Mouse (Mus musculus) midbrain, embryonic 11.5 days (tissue): ENCODE data around the gene Schip1. TPM values are rescaled to one million over a fixed set of nuclear protein-coding genes. Genes with fewer than 3 reads are reported as not detected.

Experiments
- ATAC-seq: fragments of 200-750 bp; cut with Nextera tagmentation; 2 replicates; pipeline ENCODE4 v1.8.0; 2017; ENCODE audit warnings: moderate TSS enrichment, moderate library complexity; ENCODE audit not compliant: low FRiP score
- DNase-seq: peaks from one replicate; pipeline ENCODE4 v3.0.0; 2015; ENCODE audit warnings: low spot score; ENCODE audit errors: missing footprints
- H3K27ac ChIP-seq: fragments of 300-500 bp; sonication (generic); 2 replicates; pipeline ENCODE4 v1.5.1; 2014; ENCODE audit warnings: low read depth, low read length
- H3K27me3 ChIP-seq: fragments of 300-500 bp; sonication (generic); 2 replicates; pipeline ENCODE4 v1.6.1; 2014; ENCODE audit warnings: mild to moderate bottlenecking, low read length, moderate library complexity, mixed read lengths; ENCODE audit not compliant: control insufficient read depth, insufficient read depth
- H3K36me3 ChIP-seq: fragments of 300-500 bp; sonication (generic); 2 replicates; pipeline ENCODE4 v1.6.1; 2014; ENCODE audit warnings: mild to moderate bottlenecking, low read length, moderate library complexity, mixed read lengths; ENCODE audit not compliant: control insufficient read depth, insufficient read depth
- H3K4me1 ChIP-seq: fragments of 300-500 bp; sonication (generic); 2 replicates; pipeline ENCODE4 v1.6.1; 2014; ENCODE audit warnings: low read length; ENCODE audit not compliant: control insufficient read depth, insufficient read depth
- H3K4me2 ChIP-seq: fragments of 300-500 bp; sonication (generic); 2 replicates; pipeline ENCODE4 v1.6.1; 2014; ENCODE audit warnings: mild to moderate bottlenecking, moderate library complexity
- H3K4me3 ChIP-seq: fragments of 300-500 bp; sonication (generic); 2 replicates; pipeline ENCODE4 v1.5.1; 2014; ENCODE audit warnings: low read depth, low read length
- H3K9ac ChIP-seq: fragments of 300-500 bp; sonication (generic); 2 replicates; pipeline ENCODE4 v1.6.1; 2014; ENCODE audit warnings: low read length
- H3K9me3 ChIP-seq: fragments of 300-500 bp; sonication (generic); 2 replicates; pipeline ENCODE4 v1.6.1; 2016; ENCODE audit warnings: low read length; ENCODE audit not compliant: control insufficient read depth
- WGBS: fragments of 180-500 bp; shearing (Covaris S2); extraction: QIAGEN DNeasy Blood & Tissue Kit; methylation state at CpG from one replicate; pipeline ENCODE4 v1.1.7; 2014; 5-methylcytosine and 5-hydroxymethylcytosine counted together
- polyA plus RNA-seq: library from polyadenylated mRNA; unstranded; fragments of >200 nt; fragmentation: Nextera tagmentation; extraction: Ambion mirVana; gene quantifications from 2 replicates; pipeline ENCODE4 v1.2.1, GENCODE M21; 2014

Gene Schip1
- polyA plus RNA-seq, 1 experiment from 2014 or later = 83.1 TPM

- DNase-seq (no peak), ATAC-seq (no peak)
- no peaks in the 10 kb centered on the region for H3K36me3 ChIP-seq
- no peak overlapping the region for H3K9ac ChIP-seq
- no peak overlapping the region for H3K4me3 ChIP-seq
- H3K9me3 ChIP-seq = no peaks in the 10 kb centered on the region
- 82% methylated on average over 3 of the region's 3 CpGs for WGBS
- no peak overlapping the region for H3K27ac ChIP-seq
- H3K27me3 ChIP-seq = no peaks in the 10 kb centered on the region
- H3K4me1 ChIP-seq = no peaks in the 10 kb centered on the region
- H3K4me2 ChIP-seq = no peak overlapping the region
Observed at GRCm38 (mm10) chr3:68271881-68272280, 207.3 kb downstream of the Schip1 start.

DNA sequence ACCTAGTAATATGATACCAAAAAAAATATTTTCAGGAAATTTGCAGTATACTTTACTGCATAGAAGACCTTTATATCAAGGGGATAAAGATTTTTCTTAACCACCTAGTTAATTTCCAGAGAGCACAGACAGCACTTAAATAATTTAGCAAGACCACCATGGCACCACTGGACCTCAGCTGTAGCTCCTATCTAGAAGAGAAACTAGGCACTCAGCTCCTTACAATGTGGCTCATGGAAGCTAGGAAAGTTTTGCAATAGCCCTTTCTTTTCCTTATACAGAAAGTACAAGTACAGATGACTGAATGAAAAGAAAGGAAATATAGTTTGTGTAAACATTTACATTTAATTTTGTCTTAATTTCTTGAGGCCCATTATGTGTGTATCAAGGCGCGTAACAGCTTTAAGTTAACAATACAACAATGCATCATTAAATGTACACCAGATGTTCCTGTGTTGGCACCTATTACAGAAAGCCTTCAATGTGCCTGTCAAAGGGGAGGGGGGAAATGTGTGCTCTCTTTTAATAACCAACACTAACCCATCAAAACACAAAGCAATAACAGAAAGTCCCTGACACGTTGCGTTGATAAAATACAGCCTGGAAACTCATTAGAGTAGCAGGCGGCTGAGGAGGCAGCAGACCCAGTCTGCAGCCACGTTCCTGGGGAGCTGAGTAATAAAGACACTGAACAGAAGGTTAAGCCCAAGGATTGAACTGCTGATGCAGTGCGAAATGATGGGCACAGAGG, 218.4 kb downstream of the Schip1 start:
- Histone ChIP-seq H3K4me3 (no peak overlapping the region), H3K27me3 (no peaks in the 10 kb centered on the region), H3K9ac (no peak overlapping the region), H3K27ac (no peak overlapping the region), H3K36me3 (no peaks in the 10 kb centered on the region), H3K9me3 (no peaks in the 10 kb centered on the region), H3K4me2 (no peak overlapping the region), H3K4me1 (no peaks in the 10 kb centered on the region)
- DNase-seq = no peak
- ATAC-seq = no peak
- WGBS = 60% methylated on average over 7 of the region's 7 CpGs

DNA sequence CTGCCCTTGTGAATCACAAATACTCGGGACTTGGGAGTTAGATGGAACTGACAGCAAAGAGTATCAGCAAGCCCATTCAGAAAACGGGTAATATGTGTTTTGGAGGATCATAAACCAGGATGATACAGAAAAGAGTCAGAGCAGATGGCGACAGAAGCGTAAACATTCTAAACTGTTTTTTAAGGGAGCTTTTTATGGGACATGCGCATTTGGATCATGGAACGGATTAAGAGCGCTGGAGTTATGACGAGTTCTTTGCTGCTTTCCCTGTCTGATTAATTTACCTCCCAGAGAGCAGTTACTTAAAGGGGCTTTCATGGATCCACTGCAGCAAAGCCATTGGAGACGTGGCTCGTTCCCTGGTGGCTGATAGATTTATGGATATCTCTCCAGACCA, 219.0 kb downstream of the Schip1 start:
- Histone ChIP-seq H3K4me3 (no peak overlapping the region), H3K9me3 (no peaks in the 10 kb centered on the region), H3K36me3 (no peaks in the 10 kb centered on the region), H3K4me1 (no peaks in the 10 kb centered on the region), H3K27ac (no peak overlapping the region), H3K9ac (no peak overlapping the region), H3K4me2 (no peak overlapping the region), H3K27me3 (no peaks in the 10 kb centered on the region)
- DNase-seq = no peak
- no peak for ATAC-seq
- 64% methylated on average over 10 of the region's 10 CpGs for WGBS

GRCm38 (mm10) chr3:68284500-68284899, 219.9 kb downstream of the Schip1 start:
- DNase-seq = no peak
- Histone ChIP-seq H3K4me1 (no peaks in the 10 kb centered on the region), H3K36me3 (no peaks in the 10 kb centered on the region), H3K4me2 (no peak overlapping the region), H3K9ac (no peak overlapping the region), H3K27me3 (no peaks in the 10 kb centered on the region), H3K27ac (no peak overlapping the region), H3K9me3 (no peaks in the 10 kb centered on the region), H3K4me3 (no peak overlapping the region)
- ATAC-seq = no peak
- WGBS = 94% methylated on average over 2 of the region's 2 CpGs

DNA sequence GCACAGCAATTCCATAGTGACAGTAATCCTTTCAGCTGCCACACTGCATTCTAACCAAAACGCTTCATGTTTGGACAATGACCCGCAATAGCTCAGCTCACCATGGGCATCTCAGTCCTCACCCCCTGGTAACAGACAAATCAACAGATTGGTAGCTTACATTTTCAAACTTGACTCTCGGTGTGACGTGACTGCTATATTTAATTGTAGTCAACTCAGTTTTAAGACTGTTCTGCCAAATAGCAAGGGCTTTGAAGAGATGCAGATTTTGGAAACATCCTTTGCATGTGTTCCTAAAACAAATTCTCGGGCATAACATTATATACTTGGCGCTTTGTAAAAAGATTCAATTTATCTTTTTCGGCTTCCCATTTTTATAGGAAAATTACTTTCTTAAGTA, 232.2 kb downstream of the Schip1 start:
- Histone ChIP-seq H3K4me2 (no peak overlapping the region), H3K9ac (no peak overlapping the region), H3K27ac (no peak overlapping the region), H3K4me1 (no peaks in the 10 kb centered on the region), H3K4me3 (no peak overlapping the region), H3K36me3 (no peaks in the 10 kb centered on the region), H3K9me3 (no peaks in the 10 kb centered on the region), H3K27me3 (no peaks in the 10 kb centered on the region)
- 81% methylated on average over 7 of the region's 7 CpGs for WGBS
- DNase-seq (no peak), ATAC-seq (no peak)

GRCm38 (mm10) chr3:68305647-68306046, 241.0 kb downstream of the Schip1 start:
- no peaks in the 10 kb centered on the region for H3K27me3 ChIP-seq
- no peak overlapping the region for H3K27ac ChIP-seq
- H3K4me3 ChIP-seq = no peak overlapping the region
- DNase-seq = no peak
- WGBS = 51% methylated on average over 1 of the region's 1 CpGs
- H3K9ac ChIP-seq = no peak overlapping the region
- H3K4me1 ChIP-seq = no peaks in the 10 kb centered on the region
- H3K4me2 ChIP-seq = no peak overlapping the region
- ATAC-seq = no peak
- H3K36me3 ChIP-seq = no peaks in the 10 kb centered on the region
- H3K9me3 ChIP-seq = no peaks in the 10 kb centered on the region

GRCm38 (mm10) chr3:68306726-68307125, 242.1 kb downstream of the Schip1 start:
- Histone ChIP-seq H3K36me3 (no peaks in the 10 kb centered on the region), H3K4me3 (no peak overlapping the region), H3K9ac (no peak overlapping the region), H3K27ac (no peak overlapping the region), H3K4me1 (no peaks in the 10 kb centered on the region), H3K4me2 (no peak overlapping the region), H3K9me3 (no peaks in the 10 kb centered on the region), H3K27me3 (no peaks in the 10 kb centered on the region)
- 21% methylated on average over 4 of the region's 4 CpGs for WGBS
- ATAC-seq = no peak
- DNase-seq = no peak

- no peak overlapping the region for H3K9ac ChIP-seq
- no peak overlapping the region for H3K4me2 ChIP-seq
- no peak overlapping the region for H3K27ac ChIP-seq
- DNase-seq (no peak), ATAC-seq (no peak)
- 79% methylated on average over 6 of the region's 6 CpGs for WGBS
- H3K27me3 ChIP-seq = no peaks in the 10 kb centered on the region
- H3K4me1 ChIP-seq = no peaks in the 10 kb centered on the region
- no peaks in the 10 kb centered on the region for H3K36me3 ChIP-seq
- H3K4me3 ChIP-seq = no peak overlapping the region
- no peaks in the 10 kb centered on the region for H3K9me3 ChIP-seq
Observed at GRCm38 (mm10) chr3:68325575-68325974, 261.0 kb downstream of the Schip1 start.

DNA sequence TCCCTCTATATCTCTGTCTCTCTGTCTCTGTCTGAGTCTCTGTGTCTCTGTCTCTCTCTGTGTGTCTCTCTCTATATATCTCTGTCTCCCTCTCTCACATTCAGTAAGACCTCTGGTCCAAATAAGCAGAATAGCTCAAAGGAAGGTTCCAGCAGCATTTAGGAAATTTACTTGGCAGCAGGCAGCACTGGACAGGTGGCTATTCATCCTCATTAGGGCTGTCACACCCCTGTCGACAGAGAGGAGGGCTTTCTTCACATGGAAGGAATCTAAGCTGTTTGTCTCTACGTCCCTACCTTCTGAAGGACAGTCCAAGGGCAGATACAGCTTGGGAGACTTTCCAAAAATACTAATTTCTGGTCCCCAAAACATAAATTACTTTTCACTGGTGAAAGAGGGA, 267.9 kb downstream of the Schip1 start:
- 79% methylated on average over 2 of the region's 2 CpGs for WGBS
- no peaks in the 10 kb centered on the region for H3K9me3 ChIP-seq
- ATAC-seq (no peak), DNase-seq (no peak)
- H3K36me3 ChIP-seq = no peaks in the 10 kb centered on the region
- no peak overlapping the region for H3K4me3 ChIP-seq
- no peak overlapping the region for H3K9ac ChIP-seq
- H3K27me3 ChIP-seq = no peaks in the 10 kb centered on the region
- H3K27ac ChIP-seq = no peak overlapping the region
- H3K4me1 ChIP-seq = no peaks in the 10 kb centered on the region
- no peak overlapping the region for H3K4me2 ChIP-seq
